Mouse (Mus musculus): Measurements from ENCODE around the gene Slc34a1.

Gene Slc34a1

DNA sequence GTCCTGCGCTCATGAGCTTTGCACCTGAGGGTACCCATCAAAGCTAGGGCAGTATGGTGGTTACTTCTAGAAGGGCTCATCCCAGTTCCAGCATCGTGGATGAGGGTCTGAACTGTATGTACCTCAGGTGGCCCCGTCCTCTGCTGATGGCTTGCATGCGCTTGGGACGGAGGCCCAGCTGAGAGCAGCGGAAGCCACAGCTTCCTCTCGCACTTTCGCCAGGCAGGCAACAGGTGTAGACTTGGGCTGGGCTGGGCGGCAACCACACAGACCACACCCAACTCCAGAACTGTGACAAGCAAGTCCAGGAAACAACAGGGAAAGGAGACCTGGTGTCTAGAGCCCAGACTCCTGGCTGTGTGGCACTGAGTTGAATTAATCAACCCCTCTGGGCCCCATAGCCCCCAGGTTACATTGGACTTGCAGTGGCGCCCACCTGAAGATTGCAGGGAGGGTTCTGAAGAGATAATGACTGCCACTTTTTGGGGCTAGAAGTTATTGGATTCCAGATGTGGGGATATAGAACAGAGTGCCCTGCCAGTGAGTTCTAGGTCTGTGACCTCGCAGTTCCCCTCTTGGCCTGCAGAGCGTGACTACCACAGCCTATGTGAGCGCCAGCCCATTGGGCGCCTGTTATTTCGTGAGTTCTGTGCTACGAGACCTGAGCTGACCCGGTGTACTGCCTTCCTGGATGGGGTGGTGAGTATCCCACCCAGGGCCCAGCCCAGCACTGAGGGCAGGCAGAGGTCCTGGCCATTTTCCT is 51.9 kb downstream of the Slc34a1 start:
- H3K9me3 ChIP-seq (ENCODE audit: low read length), result no peaks in the 10 kb centered on the region
- H3K36me3 ChIP-seq (ENCODE audit: insufficient read depth, low read length), result peaks cover 83% of the 10 kb centered on the region
- peaks cover 85% of the 10 kb centered on the region for H3K4me1 ChIP-seq (replicated peaks; ENCODE audit: low read depth, low read length)
- TF ChIP-seq NANOG (IDR thresholded peaks at IDR 0.05; ENCODE audit: borderline replicate concordance, low read length) (no peak), POU5F1 (IDR thresholded peaks at IDR 0.05; ENCODE audit: borderline replicate concordance, low read length) (no peak), CTCF (conservative IDR thresholded peaks at IDR 0.05; ENCODE audit: low read length) (peak; percentile 20; the same call in 1 of the 2 replicates)
- peak overlapping the region; percentile 98 for H3K4me3 ChIP-seq (replicated peaks; ENCODE audit: low read length)
- H3K27me3 ChIP-seq (ENCODE audit: insufficient read depth, low read length), result no peaks in the 10 kb centered on the region

DNA sequence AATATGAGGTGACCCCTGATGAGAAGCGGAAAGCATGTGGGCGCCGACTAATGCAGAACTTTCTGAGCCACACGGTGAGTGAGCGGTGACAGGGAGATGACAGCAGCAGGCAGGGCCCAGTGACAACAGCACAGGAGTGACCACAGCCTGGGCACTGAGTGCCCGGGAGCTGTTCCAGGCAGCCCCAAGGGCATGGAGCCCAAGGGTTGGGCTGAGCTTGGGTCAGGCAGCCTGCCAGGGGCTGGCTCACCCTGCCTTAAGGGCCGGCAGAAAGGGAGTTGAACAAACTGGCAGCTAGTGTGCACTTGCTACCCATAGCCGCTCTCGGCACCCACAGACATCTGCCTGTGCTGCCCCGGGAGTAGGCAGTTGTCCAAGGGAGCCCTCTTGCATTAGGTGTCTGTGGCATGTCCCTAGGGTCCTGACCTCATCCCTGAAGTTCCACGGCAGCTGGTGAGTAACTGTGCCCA is 52.6 kb downstream of the Slc34a1 start:
- Histone ChIP-seq H3K9me3 (ENCODE audit: low read length) (no peaks in the 10 kb centered on the region), H3K27me3 (ENCODE audit: insufficient read depth, low read length) (no peaks in the 10 kb centered on the region), H3K36me3 (ENCODE audit: insufficient read depth, low read length) (peaks cover 90% of the 10 kb centered on the region), H3K4me1 (replicated peaks; ENCODE audit: low read depth, low read length) (peaks cover 85% of the 10 kb centered on the region), H3K4me3 (replicated peaks; ENCODE audit: low read length) (peak overlapping the region; percentile 51)
- TF ChIP-seq POU5F1 (IDR thresholded peaks at IDR 0.05; ENCODE audit: borderline replicate concordance, low read length) (no peak), NANOG (IDR thresholded peaks at IDR 0.05; ENCODE audit: borderline replicate concordance, low read length) (no peak), CTCF (conservative IDR thresholded peaks at IDR 0.05; ENCODE audit: low read length) (no peak)

DNA sequence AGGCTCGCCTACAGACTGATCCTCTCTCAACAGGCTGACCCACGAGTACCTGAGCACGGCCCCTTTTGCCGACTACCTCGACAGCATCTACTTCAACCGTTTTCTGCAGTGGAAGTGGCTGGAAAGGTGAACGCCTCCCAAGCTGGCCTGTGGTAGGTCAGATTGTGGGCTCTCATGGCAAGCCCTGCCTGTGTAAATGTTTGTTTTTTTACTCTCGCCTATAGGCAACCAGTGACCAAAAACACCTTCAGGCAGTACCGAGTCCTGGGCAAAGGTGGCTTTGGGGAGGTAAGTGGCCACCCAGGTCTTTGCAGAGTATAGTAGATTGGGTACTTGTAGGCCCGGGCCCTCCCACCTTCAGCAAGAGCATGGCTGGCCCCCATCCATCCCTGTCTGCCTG is 53.3 kb downstream of the Slc34a1 start:
- no peaks in the 10 kb centered on the region for H3K27me3 ChIP-seq (ENCODE audit: insufficient read depth, low read length)
- H3K36me3 ChIP-seq (ENCODE audit: insufficient read depth, low read length), result peaks cover 97% of the 10 kb centered on the region
- no peaks in the 10 kb centered on the region for H3K9me3 ChIP-seq (ENCODE audit: low read length)
- H3K4me1 ChIP-seq (replicated peaks; ENCODE audit: low read depth, low read length), result peaks cover 83% of the 10 kb centered on the region
- H3K4me3 ChIP-seq (replicated peaks; ENCODE audit: low read length), result peak overlapping the region; percentile 51
- TF ChIP-seq POU5F1 (IDR thresholded peaks at IDR 0.05; ENCODE audit: borderline replicate concordance, low read length), result no peak
- no peak for TF ChIP-seq CTCF (conservative IDR thresholded peaks at IDR 0.05; ENCODE audit: low read length)
- TF ChIP-seq NANOG (IDR thresholded peaks at IDR 0.05; ENCODE audit: borderline replicate concordance, low read length), result no peak

DNA sequence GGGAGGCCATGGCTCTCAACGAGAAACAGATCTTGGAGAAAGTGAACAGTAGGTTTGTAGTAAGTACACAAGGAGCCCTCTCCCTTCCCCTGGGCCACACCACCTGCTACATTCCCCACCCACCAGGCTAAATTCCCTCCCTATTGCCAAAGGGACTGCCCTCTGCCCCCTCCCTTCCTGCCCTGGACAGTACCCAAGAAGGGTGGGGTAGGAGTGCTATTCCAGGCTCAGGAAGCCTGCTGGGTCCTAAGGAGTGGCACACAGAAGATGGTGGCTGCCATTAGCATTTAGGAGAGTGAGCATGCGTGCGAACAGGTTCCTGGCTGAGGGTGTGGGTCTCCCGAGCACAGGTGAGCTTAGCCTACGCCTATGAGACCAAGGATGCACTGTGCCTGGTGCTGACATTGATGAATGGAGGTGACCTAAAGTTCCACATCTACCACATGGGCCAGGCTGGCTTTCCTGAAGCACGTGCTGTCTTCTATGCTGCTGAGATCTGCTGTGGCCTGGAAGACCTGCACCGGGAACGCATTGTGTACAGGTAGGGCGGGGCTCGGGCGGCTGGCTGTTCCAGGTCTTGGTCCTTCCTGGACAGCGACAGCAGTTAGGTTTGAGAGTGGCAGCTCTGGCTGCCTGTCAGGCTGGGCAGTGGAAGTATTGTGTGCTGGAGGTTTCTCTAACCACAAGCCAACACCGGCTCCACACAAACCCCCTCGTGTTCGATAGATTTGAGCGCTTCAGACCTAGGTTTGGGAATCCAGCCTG is 54.0 kb downstream of the Slc34a1 start:
- peaks cover 97% of the 10 kb centered on the region for H3K36me3 ChIP-seq (ENCODE audit: insufficient read depth, low read length)
- H3K27me3 ChIP-seq (ENCODE audit: insufficient read depth, low read length), result no peaks in the 10 kb centered on the region
- H3K4me3 ChIP-seq (replicated peaks; ENCODE audit: low read length), result peak overlapping the region; percentile 51
- peaks cover 79% of the 10 kb centered on the region for H3K4me1 ChIP-seq (replicated peaks; ENCODE audit: low read depth, low read length)
- TF ChIP-seq POU5F1 (IDR thresholded peaks at IDR 0.05; ENCODE audit: borderline replicate concordance, low read length) (no peak), CTCF (conservative IDR thresholded peaks at IDR 0.05; ENCODE audit: low read length) (no peak), NANOG (IDR thresholded peaks at IDR 0.05; ENCODE audit: borderline replicate concordance, low read length) (no peak)
- no peaks in the 10 kb centered on the region for H3K9me3 ChIP-seq (ENCODE audit: low read length)

DNA sequence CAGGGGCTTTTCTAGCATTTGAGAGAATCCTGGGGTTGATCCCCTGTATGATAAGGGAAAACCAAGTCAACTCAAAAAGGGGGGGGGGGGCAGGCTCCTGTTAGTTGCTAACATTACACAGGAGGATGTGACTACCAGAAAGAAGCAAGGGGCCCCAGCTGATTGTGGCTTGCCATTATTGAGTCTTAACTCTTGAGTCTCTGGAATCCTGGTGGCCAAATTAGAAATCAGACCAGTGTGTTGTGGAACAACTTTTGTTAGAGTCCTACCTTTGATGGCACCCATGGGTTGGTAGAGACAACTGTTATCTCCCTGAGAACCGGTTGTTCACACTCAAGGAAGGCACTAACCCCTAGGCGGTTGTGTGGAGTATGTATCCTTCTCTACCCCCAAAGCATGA is 65.0 kb downstream of the Slc34a1 start:
- Histone ChIP-seq H3K27me3 (ENCODE audit: insufficient read depth, low read length) (peaks cover 32% of the 10 kb centered on the region), H3K4me3 (replicated peaks; ENCODE audit: low read length) (no peak overlapping the region), H3K9me3 (ENCODE audit: low read length) (no peaks in the 10 kb centered on the region), H3K36me3 (ENCODE audit: insufficient read depth, low read length) (peaks cover 62% of the 10 kb centered on the region), H3K4me1 (replicated peaks; ENCODE audit: low read depth, low read length) (peaks cover 61% of the 10 kb centered on the region)
- no peak for TF ChIP-seq CTCF (conservative IDR thresholded peaks at IDR 0.05; ENCODE audit: low read length)
- TF ChIP-seq NANOG (IDR thresholded peaks at IDR 0.05; ENCODE audit: borderline replicate concordance, low read length), result no peak
- no peak for TF ChIP-seq POU5F1 (IDR thresholded peaks at IDR 0.05; ENCODE audit: borderline replicate concordance, low read length)

DNA sequence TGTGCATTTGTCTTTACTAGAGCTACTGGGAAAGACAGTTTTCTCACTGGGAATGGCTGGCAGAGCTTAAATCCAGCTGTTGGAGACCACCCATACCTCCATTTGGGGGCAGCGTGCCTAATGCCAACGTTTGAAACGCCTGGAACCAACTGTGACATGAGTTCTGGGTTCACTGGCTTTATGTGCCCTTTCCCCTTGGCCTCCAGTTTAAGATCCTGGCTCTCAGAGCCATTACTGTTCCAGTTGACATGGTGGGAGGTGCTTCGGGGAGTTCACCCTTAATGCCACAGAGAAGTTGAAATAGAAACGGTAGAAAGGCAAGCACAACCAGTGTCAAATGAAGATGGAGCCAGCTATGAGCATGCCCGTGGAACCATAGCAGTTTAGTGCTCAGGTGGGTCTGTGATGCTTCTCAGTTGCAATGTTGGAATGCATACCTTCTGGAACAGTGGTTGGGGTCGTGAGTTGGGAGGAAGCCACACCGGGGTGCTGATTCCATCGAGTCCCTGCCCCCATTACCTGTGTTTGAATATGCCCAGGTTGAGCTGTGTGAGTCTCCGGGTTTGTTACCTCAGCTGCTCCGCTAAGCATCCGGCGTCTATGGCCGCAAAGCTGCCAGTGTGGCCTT is 65.5 kb downstream of the Slc34a1 start:
- TF ChIP-seq POU5F1 (IDR thresholded peaks at IDR 0.05; ENCODE audit: borderline replicate concordance, low read length) (no peak), NANOG (IDR thresholded peaks at IDR 0.05; ENCODE audit: borderline replicate concordance, low read length) (no peak), CTCF (conservative IDR thresholded peaks at IDR 0.05; ENCODE audit: low read length) (no peak)
- H3K4me1 ChIP-seq (replicated peaks; ENCODE audit: low read depth, low read length), result peaks cover 58% of the 10 kb centered on the region

DNA sequence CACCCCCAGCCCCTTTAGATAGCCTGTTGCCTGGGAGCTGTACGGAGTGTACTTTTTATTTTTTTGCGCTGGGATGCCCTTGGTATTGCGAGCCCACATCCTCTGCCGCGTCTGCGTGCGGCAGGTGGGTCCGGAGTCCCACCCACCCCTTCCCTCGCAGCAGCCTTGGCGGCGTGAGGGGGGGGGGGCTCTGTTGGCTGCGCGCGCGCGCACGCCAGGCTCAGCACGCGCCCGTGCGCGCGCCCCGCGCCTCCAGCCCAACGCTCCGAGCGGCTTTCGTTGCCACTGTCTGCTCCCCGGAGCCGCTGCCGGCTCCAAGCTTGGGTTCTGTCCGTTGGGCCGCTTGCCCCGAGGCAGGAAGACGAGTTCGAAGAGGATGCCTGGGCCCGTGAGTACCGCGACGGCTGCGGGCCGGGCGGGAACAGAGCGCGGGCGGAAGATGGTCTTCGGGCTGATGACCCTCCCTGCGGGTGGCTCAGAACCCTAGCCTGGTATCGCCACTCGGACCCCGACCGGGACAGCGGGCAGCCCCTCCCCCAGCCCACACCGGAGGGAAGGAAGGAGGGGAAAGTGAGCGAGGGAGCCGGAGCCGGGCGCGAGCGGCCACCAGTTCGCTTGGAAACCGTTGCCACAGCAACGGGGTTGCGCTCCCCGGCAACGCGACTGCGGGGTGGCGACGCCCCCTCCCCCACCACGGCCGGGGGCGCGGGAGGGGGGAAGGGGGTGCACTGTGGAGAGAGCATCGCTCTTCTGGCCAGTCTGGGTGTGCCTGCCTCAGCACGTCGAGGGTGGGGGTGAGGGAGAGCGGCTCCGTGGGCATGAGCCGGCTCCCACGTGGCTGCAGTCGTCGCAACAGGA is 66.3 kb downstream of the Slc34a1 start, which contains the start of gene Prr7:
Gene Prr7 (plus strand): TSS at position 241 of the 858 bp plus-strand sequence.
- peak within 1 kb of the TSS; percentile 90 for H3K4me3 ChIP-seq (replicated peaks; ENCODE audit: low read length)
- no peaks in the 10 kb centered on the region for H3K9me3 ChIP-seq (ENCODE audit: low read length)
- peaks cover 43% of the 10 kb centered on the region for H3K27me3 ChIP-seq (ENCODE audit: insufficient read depth, low read length)
- H3K36me3 ChIP-seq (ENCODE audit: insufficient read depth, low read length), result peaks cover 49% of the 10 kb centered on the region
- TF ChIP-seq CTCF (conservative IDR thresholded peaks at IDR 0.05; ENCODE audit: low read length) (no peak), POU5F1 (IDR thresholded peaks at IDR 0.05; ENCODE audit: borderline replicate concordance, low read length) (no peak)
- peaks cover 50% of the 10 kb centered on the region for H3K4me1 ChIP-seq (replicated peaks; ENCODE audit: low read depth, low read length)

More for the DNA sequence above, 65.5 kb downstream of the Slc34a1 start:
- peaks cover 38% of the 10 kb centered on the region for H3K27me3 ChIP-seq (ENCODE audit: insufficient read depth, low read length)
- no peaks in the 10 kb centered on the region for H3K9me3 ChIP-seq (ENCODE audit: low read length)
- peaks cover 56% of the 10 kb centered on the region for H3K36me3 ChIP-seq (ENCODE audit: insufficient read depth, low read length)
- H3K4me3 ChIP-seq (replicated peaks; ENCODE audit: low read length), result peak overlapping the region; percentile 90
